Mouse (Mus musculus) liver, embryonic 13.5 days (tissue): Measurements from ENCODE around the gene Nectin2. TPM values are rescaled to one million over a fixed set of nuclear protein-coding genes. Genes with fewer than 3 reads are reported as not detected.
"Not testable (repeated sequence)": the region's sequence is repeated elsewhere in the genome, so short reads cannot be mapped to it uniquely, and the experiment has no call there.

Experiments used
- ATAC-seq: fragments of 200-750 bp; cut with Nextera tagmentation; 2 replicates; pipeline ENCODE4 v1.8.0; 2017; ENCODE audit warnings: low read depth, mild to moderate bottlenecking, moderate number of reproducible peaks, moderate library complexity
- DNase-seq: peaks from one replicate; pipeline ENCODE4 v3.0.0; 2022
- H3K27ac ChIP-seq: fragments of 300-500 bp; sonication (generic); 2 replicates; pipeline ENCODE4 v1.5.1; 2015; ENCODE audit warnings: moderate library complexity, mild to moderate bottlenecking, inconsistent platforms
- H3K27me3 ChIP-seq: fragments of 300-500 bp; sonication (generic); 2 replicates; pipeline ENCODE4 v1.6.1; 2015; ENCODE audit warnings: mild to moderate bottlenecking, inconsistent platforms
- H3K36me3 ChIP-seq: fragments of 300-500 bp; sonication (generic); 2 replicates; pipeline ENCODE4 v1.6.1; 2015; ENCODE audit warnings: mild to moderate bottlenecking, inconsistent platforms
- H3K4me1 ChIP-seq: fragments of 300-500 bp; sonication (generic); replicated peaks from 2 replicates; pipeline ENCODE4 v1.6.1; 2015; ENCODE audit warnings: inconsistent platforms
- H3K4me2 ChIP-seq: fragments of 300-500 bp; sonication (generic); 2 replicates; pipeline ENCODE4 v1.6.1; 2015; ENCODE audit warnings: inconsistent platforms, mild to moderate bottlenecking, moderate library complexity
- H3K4me3 ChIP-seq: fragments of 300-500 bp; sonication (generic); replicated peaks from 2 replicates; pipeline ENCODE4 v1.5.1; 2015; ENCODE audit warnings: mild to moderate bottlenecking, inconsistent platforms
- H3K9ac ChIP-seq: fragments of 300-500 bp; sonication (generic); 2 replicates; pipeline ENCODE4 v1.6.1; 2015; ENCODE audit warnings: mild to moderate bottlenecking, inconsistent platforms
- H3K9me3 ChIP-seq: fragments of 300-500 bp; sonication (generic); replicated peaks from 2 replicates; pipeline ENCODE4 v1.6.1; 2016; ENCODE audit warnings: inconsistent platforms
- WGBS: fragments of 180-500 bp; shearing (Covaris S2); methylation state at CpG from one replicate; pipeline ENCODE4 v1.1.7; 2015; ENCODE audit not compliant: insufficient replicate concordance; 5-methylcytosine and 5-hydroxymethylcytosine counted together
- polyA plus RNA-seq: library from polyadenylated mRNA; unstranded; fragments of >200 nt; fragmentation: Nextera tagmentation; extraction: Ambion mirVana; gene quantifications from 2 replicates; pipeline ENCODE4 v1.2.1, GENCODE M21; 2015

Nectin2 gene
- 17.9 and 18.2 TPM in 2 replicates for polyA plus RNA-seq

DNA sequence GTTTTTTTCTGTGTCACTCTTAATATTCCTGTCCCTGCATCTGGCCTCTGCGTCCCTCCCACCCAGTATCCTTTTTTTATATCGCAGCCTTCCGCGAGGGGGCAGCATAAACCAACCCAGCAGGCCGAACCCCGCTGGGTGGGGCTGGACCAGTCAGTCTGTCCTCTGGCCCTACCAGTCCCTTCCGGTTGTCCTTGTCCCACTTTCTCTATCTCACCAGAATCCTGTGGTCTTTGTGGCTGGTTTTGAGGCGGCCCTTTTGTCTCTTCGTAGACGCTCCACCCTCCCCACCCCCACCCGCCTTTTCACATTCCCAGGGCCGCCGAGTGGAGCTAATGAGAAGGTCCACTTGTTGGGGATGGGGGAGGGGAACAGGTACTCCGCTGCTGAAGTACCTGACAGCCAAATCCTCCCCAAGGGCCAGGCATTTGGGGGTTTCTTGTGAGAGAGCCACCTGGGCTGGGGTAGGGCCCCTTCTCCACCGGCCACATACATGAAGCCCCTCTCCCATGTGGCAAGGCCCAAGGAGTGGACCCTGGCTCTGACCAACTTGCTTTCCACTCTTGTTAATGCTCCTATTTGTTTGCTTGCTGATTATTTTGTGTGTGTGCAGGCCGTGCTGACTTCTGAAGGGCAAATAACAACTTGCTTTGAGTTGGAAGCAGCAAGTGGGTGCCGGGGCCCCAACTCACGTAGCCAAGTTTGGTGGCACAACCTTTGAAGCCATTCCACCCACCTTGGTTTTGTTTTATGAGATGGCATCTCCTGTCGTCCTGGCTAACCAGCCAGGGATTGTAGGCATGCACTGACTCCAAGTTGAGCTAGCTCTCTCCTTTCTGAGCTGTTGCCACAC, at the start of gene Nectin2:
Gene Nectin2, minus strand, starts transcription at position 267 of the 853 bp plus-strand sequence.
- ATAC-seq: peak; percentile 73
- peak within 1 kb of the TSS; percentile 83 for H3K9ac ChIP-seq
- H3K27ac ChIP-seq: peak within 1 kb of the TSS; percentile 76
- peak within 1 kb of the TSS; percentile 73 for H3K4me3 ChIP-seq
- H3K9me3 ChIP-seq: no peaks in the 10 kb centered on the region
- DNase-seq: peak; percentile 80
- WGBS: 15% methylated on average over 19 of the region's 19 CpGs
- peaks cover 55% of the 10 kb centered on the region for H3K4me1 ChIP-seq
- peak within 1 kb of the TSS; percentile 98 for H3K4me2 ChIP-seq
- no peaks in the 10 kb centered on the region for H3K27me3 ChIP-seq
- H3K36me3 ChIP-seq: no peaks in the 10 kb centered on the region

DNA sequence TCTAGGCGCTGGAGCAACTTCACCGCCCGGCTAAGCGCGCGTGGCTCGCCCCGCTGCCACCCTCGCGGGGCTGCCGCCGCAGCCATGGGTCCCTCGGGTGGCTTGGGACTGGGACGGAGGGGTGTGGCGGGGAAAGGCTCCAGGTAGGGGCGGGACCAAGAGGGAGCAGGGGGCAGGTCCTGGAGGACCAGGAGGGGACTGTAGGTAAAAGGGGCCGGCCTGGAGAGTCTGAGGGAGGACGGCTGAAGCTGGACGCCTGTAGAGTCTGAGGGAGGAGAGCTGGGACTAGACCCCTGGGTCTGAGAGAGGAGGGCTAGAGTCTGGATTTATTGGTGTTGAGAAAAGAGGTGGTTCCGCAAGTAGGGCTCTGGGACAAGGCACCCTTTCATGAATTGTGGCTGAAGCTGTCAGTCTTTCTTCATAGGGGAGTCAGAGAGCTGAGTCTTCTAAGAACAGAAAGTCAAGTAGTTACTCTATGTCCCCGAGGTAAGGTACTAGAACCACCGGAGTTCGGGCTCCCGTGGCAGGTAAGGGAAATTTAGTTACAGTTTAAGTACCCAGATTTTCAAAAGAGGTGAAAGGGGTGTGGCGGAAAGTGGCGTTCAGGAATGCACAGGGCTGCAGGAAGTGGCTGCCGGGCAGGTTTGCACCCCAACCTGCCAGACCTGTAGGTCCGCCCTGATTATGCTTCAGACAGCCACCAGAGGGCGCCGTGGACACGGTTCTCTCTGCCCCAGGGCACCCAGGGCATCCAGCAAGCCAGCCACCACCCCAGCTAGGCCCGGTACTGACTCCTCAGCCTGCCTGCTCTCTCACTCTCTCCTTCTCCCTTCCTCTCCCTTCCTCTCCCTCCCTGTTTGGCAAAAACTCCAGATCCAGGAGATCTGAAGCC, 46.7 kb upstream of the Nectin2 start, which contains the start of gene Cblc:
Gene Cblc, minus strand, starts transcription at position 113 of the 892 bp plus-strand sequence.
- DNase-seq (peak; percentile 57), ATAC-seq (peak; percentile 62)
- WGBS: 2% methylated on average over 32 of the region's 32 CpGs
- Histone ChIP-seq H3K4me3 (peak within 1 kb of the TSS; percentile 26), H3K4me2 (peak within 1 kb of the TSS; percentile 54), H3K9me3 (no peaks in the 10 kb centered on the region), H3K36me3 (no peaks in the 10 kb centered on the region), H3K9ac (0 out of 2 replicates have a peak within 1 kb of the TSS, but pooled peaks have one; percentile 22), H3K27ac (no peak within 1 kb of the TSS), H3K27me3 (peaks cover 21% of the 10 kb centered on the region), H3K4me1 (peaks cover 3% of the 10 kb centered on the region; the same call in 1 of the 2 replicates)

DNA sequence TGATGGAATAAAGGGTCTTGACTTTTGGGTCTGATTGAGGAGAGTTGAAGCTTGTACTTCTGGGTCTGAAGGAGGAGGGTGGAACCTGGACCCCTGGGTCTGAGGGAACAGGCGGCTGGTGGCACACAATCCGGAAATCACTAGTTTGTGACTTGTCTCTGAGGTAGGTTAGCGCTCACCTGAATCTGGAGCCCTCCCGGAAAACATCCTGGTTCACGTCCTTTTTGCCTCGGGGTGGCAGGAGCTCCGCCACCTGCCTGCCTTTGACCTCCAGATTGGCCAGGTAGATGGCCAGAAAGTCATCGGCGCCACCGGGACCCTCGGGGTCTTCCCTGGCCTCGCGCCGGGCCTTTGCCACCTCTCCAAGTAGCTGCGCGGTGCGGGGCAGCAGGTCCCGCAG, 46.0 kb upstream of the Nectin2 start:
- WGBS: 13% methylated on average over 18 of the region's 18 CpGs
- Histone ChIP-seq H3K4me3 (peak overlapping the region; percentile 26), H3K9ac (0 out of 2 replicates have a peak overlapping the region, but pooled peaks have one; percentile 22), H3K27me3 (peaks cover 21% of the 10 kb centered on the region), H3K36me3 (no peaks in the 10 kb centered on the region), H3K4me2 (peak overlapping the region; percentile 54), H3K27ac (no peak overlapping the region), H3K9me3 (no peaks in the 10 kb centered on the region), H3K4me1 (peaks cover 3% of the 10 kb centered on the region; the same call in 1 of the 2 replicates)
- DNase-seq (no peak), ATAC-seq (no peak)

DNA sequence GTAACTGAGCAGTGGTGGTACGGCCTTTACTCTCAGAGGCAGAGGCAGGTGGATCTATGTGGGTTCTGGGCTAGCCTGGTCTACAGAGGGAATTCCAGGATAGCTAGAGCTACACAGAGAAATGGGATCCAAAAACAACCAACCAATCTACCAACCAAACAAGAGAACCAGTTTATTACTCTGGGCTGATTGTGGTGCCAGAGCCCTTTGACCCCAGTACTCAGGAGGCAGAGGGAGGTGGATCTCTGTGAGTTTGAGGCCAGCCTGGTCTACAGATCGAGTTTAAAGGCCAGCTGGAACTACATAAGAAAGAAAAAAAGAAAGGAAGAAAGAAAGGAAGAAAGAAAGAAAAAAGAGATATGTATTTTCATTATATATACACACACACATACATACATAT, 45.0 kb upstream of the Nectin2 start:
- DNase-seq: no peak
- Histone ChIP-seq H3K27me3 (peaks cover 28% of the 10 kb centered on the region), H3K4me1 (peaks cover 7% of the 10 kb centered on the region), H3K36me3 (no peaks in the 10 kb centered on the region), H3K4me3 (no peak overlapping the region), H3K27ac (no peak overlapping the region), H3K9me3 (no peaks in the 10 kb centered on the region), H3K4me2 (no peak overlapping the region), H3K9ac (no peak overlapping the region)
- 59% methylated on average over 2 of the region's 2 CpGs for WGBS
- ATAC-seq: no peak

DNA sequence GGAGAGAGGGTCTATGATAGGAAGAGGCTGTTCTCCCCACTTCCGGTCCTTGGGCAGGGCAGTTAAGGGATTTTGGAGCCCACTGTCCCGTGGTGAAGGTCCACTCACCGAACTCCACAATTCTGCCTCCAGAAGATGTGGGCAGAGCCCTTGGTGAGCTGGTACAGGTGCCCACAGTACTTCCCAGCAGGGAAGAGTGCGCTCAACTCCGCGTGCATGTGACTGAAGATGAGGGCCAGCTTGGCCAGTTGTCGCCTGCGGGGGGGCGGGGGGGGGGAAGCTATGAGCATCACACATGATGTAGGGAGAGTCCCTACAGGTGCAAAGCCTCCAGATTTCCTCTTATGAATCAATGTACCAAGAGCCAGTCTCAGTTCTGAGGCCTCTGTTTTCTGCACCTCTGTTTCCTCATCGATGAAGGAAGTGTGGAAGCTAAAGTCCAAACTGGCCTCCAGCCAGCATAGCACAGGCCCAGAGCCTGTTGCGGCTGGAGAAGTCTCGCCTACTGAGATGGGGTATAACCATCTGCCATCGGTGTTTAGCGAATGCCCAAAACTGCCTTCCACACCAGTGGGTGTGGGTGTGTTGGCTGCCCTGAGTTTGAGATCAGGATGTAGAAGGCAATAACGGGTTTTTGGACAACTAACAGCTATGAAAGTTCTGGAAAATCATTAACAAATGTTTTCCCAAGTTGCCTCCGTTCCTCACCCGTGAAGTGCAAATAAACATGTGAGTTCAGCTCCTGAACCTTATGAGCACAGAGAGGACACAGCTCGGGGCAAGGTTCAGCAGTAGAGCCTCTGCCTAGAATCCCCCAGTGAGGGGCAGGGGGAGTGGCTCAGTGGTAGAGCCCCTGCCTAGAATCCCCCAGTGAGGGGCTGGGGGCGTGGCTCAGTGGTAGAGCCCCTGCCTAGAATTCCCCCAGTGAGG, 42.7 kb upstream of the Nectin2 start:
- H3K4me2 ChIP-seq: no peak overlapping the region
- H3K4me3 ChIP-seq: no peak overlapping the region
- H3K4me1 ChIP-seq: peaks cover 13% of the 10 kb centered on the region
- H3K27me3 ChIP-seq: peaks cover 36% of the 10 kb centered on the region
- no peaks in the 10 kb centered on the region for H3K9me3 ChIP-seq
- H3K9ac ChIP-seq: no peak overlapping the region
- no peak for ATAC-seq
- H3K36me3 ChIP-seq: no peaks in the 10 kb centered on the region
- WGBS: 70% methylated on average over 19 of the region's 19 CpGs
- DNase-seq: no peak
- no peak overlapping the region for H3K27ac ChIP-seq

DNA sequence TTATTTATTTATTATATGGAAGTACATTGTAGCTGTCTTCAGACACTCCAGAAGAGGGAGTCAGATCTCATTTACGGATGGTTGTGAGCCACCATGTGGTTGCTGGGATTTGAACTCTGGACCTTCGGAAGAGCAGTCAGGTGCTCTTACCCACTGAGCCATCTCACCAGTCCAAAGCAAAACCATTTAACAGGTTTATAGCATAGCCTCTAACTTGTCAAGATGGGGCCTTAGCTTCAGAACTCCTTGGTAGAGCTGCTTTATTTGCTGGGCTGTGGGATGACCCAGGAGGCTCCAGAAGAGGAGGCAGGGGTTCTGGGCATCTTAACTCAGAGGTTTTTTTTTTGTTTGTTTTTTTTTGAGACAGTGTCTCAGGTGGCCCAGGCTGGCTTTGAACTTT, 41.2 kb upstream of the Nectin2 start:
- 69% methylated on average over 2 of the region's 2 CpGs for WGBS
- H3K4me2 ChIP-seq, H3K27ac ChIP-seq, H3K4me3 ChIP-seq, H3K36me3 ChIP-seq, ATAC-seq, DNase-seq, H3K4me1 ChIP-seq, H3K9me3 ChIP-seq, H3K9ac ChIP-seq: not testable (repeated sequence)
- H3K27me3 ChIP-seq: peaks cover 30% of the 10 kb centered on the region

DNA sequence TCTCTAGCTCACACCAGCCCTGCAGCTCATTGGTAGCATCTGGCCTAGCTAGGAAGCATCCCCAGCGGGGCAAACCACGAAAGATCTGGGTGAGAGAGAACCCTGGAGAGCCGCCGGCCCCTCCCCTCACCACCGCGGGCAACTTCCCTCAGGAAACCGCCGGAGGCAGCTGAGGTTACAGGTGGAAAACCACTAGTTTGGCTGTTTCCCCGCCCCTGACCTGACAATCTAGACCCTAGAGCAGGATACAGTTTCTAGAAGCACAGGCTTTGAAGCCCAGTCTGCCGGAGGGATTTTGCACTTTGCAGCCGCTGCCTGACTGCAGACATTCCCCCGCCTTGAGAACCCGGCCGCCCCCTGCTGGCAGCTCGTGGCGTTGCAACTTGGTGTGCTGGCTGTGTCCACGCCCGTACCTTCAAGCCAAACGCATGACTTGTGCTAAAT, 39.6 kb upstream of the Nectin2 start:
- Histone ChIP-seq H3K4me3 (peak overlapping the region; percentile 45), H3K36me3 (no peaks in the 10 kb centered on the region), H3K27me3 (peaks cover 16% of the 10 kb centered on the region), H3K4me2 (peak overlapping the region; percentile 66), H3K9ac (peak overlapping the region; percentile 51), H3K4me1 (peaks cover 15% of the 10 kb centered on the region), H3K27ac (no peak overlapping the region), H3K9me3 (no peaks in the 10 kb centered on the region)
- WGBS: 2% methylated on average over 19 of the region's 19 CpGs
- DNase-seq (peak; percentile 58), ATAC-seq (peak; percentile 49; the same call in 1 of the 2 replicates)

DNA sequence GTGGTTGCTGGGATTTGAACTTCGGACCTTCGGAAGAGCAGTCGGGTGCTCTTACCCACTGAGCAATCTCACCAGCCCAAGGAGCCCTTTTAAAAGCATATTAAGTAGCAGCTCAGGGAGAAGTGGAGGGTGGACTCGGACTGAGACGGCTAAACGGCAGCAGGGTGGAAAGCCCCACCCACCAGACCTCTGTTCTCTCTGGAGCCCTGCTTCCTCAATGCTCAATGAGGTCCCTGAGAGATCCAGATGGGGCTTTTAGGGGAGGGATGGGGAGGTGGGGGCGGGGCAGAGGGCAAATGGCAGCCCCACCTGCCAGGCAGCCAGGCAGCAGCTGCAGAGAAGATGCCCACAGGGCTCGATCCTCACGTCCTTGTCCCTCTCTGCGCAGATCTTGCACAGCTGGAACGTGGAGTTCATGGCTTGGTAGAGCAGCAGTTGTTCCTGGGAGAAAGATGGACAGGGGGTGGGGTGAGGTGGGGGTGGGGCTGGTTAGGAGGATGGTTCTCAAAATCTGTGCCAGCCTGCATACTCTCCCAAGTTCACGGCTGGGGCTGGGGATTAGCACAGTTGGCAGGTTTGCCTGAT, 35.7 kb upstream of the Nectin2 start:
- 37% methylated on average over 12 of the region's 12 CpGs for WGBS
- ATAC-seq: no peak
- H3K9me3 ChIP-seq: no peaks in the 10 kb centered on the region

DNA sequence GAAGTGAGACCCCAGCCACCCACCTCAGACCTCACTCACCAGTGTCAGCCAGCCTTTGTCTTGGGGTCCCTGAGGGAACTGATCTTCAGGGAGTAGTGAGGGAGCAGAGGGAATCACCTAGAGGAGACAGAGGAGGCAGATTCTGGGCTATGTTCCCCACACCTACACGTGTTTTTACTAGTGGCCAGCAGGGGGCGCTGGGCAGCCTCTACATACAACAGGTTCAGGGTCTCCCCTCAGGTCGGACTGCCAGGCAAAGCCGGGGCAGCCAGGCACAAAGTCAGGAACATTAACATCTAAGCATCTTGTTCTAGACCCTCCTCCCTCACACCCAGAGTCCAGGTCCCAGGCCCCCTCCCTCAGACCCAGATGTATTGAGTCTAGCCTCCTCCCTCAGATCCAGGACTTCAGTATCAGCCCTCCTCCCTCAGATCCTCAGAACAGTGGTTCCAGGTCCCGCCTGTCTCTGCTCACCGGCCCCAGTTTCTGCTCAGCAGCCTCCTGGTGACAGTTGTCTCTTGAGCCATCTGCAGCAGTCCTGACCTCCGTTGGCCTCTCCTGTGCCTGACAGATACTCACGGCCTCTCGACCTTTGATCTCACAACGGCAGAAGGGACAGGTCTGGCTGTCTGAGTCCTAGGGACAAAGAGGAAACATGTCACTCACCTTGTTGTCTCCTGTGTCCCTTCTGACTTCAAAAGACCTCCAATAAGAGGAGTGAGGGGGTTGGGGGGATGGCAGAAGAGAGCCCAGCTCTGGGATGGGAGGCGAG, 34.7 kb upstream of the Nectin2 start:
- 20% methylated on average over 11 of the region's 11 CpGs for WGBS

More for the DNA sequence above, 35.7 kb upstream of the Nectin2 start:
- no peak for DNase-seq
- Histone ChIP-seq H3K36me3 (no peaks in the 10 kb centered on the region), H3K9ac (no peak overlapping the region), H3K4me1 (peaks cover 20% of the 10 kb centered on the region), H3K4me3 (no peak overlapping the region), H3K4me2 (no peak overlapping the region), H3K27ac (no peak overlapping the region), H3K27me3 (peaks cover 13% of the 10 kb centered on the region; the same call in 1 of the 2 replicates)

More for the DNA sequence above, 34.7 kb upstream of the Nectin2 start:
- Histone ChIP-seq H3K9ac (no peak overlapping the region), H3K4me1 (peaks cover 15% of the 10 kb centered on the region), H3K9me3 (no peaks in the 10 kb centered on the region), H3K4me2 (no peak overlapping the region), H3K4me3 (no peak overlapping the region), H3K27me3 (0 out of 2 replicates have a peak, but pooled peaks cover 7% of the 10 kb centered on the region), H3K36me3 (no peaks in the 10 kb centered on the region), H3K27ac (no peak overlapping the region)
- DNase-seq (no peak), ATAC-seq (peak; percentile 45)
